Mouse (Mus musculus): Measurements from ENCODE around the gene Zfyve21. TPM values are rescaled to one million over a fixed set of nuclear protein-coding genes. Genes with fewer than 3 reads are reported as not detected.
A peak's percentile ranks its signal among the peaks of the same experiment; 100 is the strongest.

Zfyve21 gene
- total and polyA plus RNA-seq, 3 experiments, result 65.1 to 74.8 (median 71.9) TPM

GRCm38 (mm10) chr12:111814769-111815762 lies 1.1 kb downstream of the Zfyve21 start:
- Histone ChIP-seq H3K4me3 (peak overlapping the region; percentile 89), H3K9ac (ENCODE audit: low read depth, low read length) (peak overlapping the region; percentile 22), H3K36me3 (ENCODE audit: control insufficient read depth, insufficient read depth, low read length) (no peaks in the 10 kb centered on the region), H3K27me3 (ENCODE audit: control insufficient read depth, insufficient read depth, low read length) (no peaks in the 10 kb centered on the region), H3K4me1 (ENCODE audit: control insufficient read depth, insufficient read depth, low read length) (peaks cover 8% of the 10 kb centered on the region), H3K27ac (peak overlapping the region; percentile 92), H3K79me2 (replicated peaks; ENCODE audit: control insufficient read depth, insufficient read depth, low read length) (no peaks in the 10 kb centered on the region)
- TF ChIP-seq POLR2A (IDR thresholded peaks at IDR 0.05; ENCODE audit: insufficient read depth, low read depth, low read length), result no peak
- no peak for TF ChIP-seq CTCF (IDR thresholded peaks at IDR 0.05)
- TF ChIP-seq EP300 (IDR thresholded peaks at IDR 0.05; ENCODE audit: insufficient read depth, low read depth, low read length), result no peak
- 29% methylated on average over 19 of the region's 19 CpGs for WGBS
- DNase-seq, result no peak
- intact Hi-C loops (cut with DNase I), result loop anchor here (5.0 kb wide), 1 partner anchor 73 kb away; no protein-coding TSS in a partner anchor

DNA sequence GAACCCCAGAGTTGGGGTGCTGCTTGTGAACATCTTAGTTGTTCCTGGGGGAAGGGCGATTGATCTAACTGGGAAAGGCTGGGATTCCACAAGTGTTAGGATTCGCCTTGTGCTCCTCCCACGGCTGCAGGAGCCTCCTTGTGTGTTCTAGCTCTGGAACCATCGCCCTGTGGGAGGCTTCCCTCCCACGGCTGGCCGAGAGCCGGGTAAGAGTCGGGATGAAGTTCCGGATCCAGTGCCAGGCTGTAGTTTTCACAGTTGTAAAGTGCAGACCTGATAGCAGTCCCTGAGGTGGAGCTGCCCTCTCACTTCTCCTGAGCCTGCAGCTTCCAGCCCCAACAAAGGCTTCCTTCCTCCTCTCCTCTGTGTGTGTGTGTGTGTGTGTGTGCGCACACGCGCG lies 2.6 kb downstream of the Zfyve21 start:
- intact Hi-C loops (cut with DNase I), result no loop called here
- Histone ChIP-seq H3K4me3 (no peak overlapping the region), H3K79me2 (replicated peaks; ENCODE audit: control insufficient read depth, insufficient read depth, low read length) (no peaks in the 10 kb centered on the region; the same call in 1 of the 2 replicates), H3K4me1 (ENCODE audit: control insufficient read depth, insufficient read depth, low read length) (peaks cover 15% of the 10 kb centered on the region), H3K36me3 (ENCODE audit: control insufficient read depth, insufficient read depth, low read length) (no peaks in the 10 kb centered on the region), H3K27me3 (ENCODE audit: control insufficient read depth, insufficient read depth, low read length) (no peaks in the 10 kb centered on the region), H3K9ac (ENCODE audit: low read depth, low read length) (peak overlapping the region; percentile 1; the same call in 1 of the 2 replicates), H3K27ac (no peak overlapping the region)
- 27% methylated on average over 13 of the region's 13 CpGs for WGBS
- no peak for TF ChIP-seq POLR2A (IDR thresholded peaks at IDR 0.05; ENCODE audit: insufficient read depth, low read depth, low read length)
- TF ChIP-seq EP300 (IDR thresholded peaks at IDR 0.05; ENCODE audit: insufficient read depth, low read depth, low read length), result no peak
- no peak for TF ChIP-seq CTCF (IDR thresholded peaks at IDR 0.05)
- peak; percentile 53 to 71 for DNase-seq

- no peaks in the 10 kb centered on the region for H3K36me3 ChIP-seq (ENCODE audit: control insufficient read depth, insufficient read depth, low read length)
- H3K79me2 ChIP-seq (replicated peaks; ENCODE audit: control insufficient read depth, insufficient read depth, low read length), result no peaks in the 10 kb centered on the region; the same call in 1 of the 2 replicates
- no peak for DNase-seq
- TF ChIP-seq CTCF (IDR thresholded peaks at IDR 0.05) (0 out of 2 replicates have a peak, but pooled peaks have one; percentile 7), EP300 (IDR thresholded peaks at IDR 0.05; ENCODE audit: insufficient read depth, low read depth, low read length) (no peak), POLR2A (IDR thresholded peaks at IDR 0.05; ENCODE audit: insufficient read depth, low read depth, low read length) (no peak)
- H3K4me1 ChIP-seq (ENCODE audit: control insufficient read depth, insufficient read depth, low read length), result peaks cover 15% of the 10 kb centered on the region
- no peak overlapping the region for H3K27ac ChIP-seq
- intact Hi-C loops (cut with DNase I), result no loop called here
- H3K27me3 ChIP-seq (ENCODE audit: control insufficient read depth, insufficient read depth, low read length), result no peaks in the 10 kb centered on the region
- no peak overlapping the region for H3K4me3 ChIP-seq
- no peak overlapping the region for H3K9ac ChIP-seq (ENCODE audit: low read depth, low read length)
- 63% methylated on average over 9 of the region's 9 CpGs for WGBS
These were observed 3.0 kb downstream of the Zfyve21 start for GRCm38 (mm10) chr12:111816967-111817366.

GRCm38 (mm10) chr12:111817991-111818390 lies 4.0 kb downstream of the Zfyve21 start:
- intact Hi-C loops (cut with DNase I), result no loop called here
- H3K9ac ChIP-seq (ENCODE audit: low read depth, low read length), result no peak overlapping the region
- no peaks in the 10 kb centered on the region for H3K36me3 ChIP-seq (ENCODE audit: control insufficient read depth, insufficient read depth, low read length)
- H3K27ac ChIP-seq, result no peak overlapping the region
- no peaks in the 10 kb centered on the region for H3K27me3 ChIP-seq (ENCODE audit: control insufficient read depth, insufficient read depth, low read length)
- DNase-seq, result no peak
- WGBS, result 76% methylated on average over 8 of the region's 8 CpGs
- no peak for TF ChIP-seq EP300 (IDR thresholded peaks at IDR 0.05; ENCODE audit: insufficient read depth, low read depth, low read length)
- no peak for TF ChIP-seq POLR2A (IDR thresholded peaks at IDR 0.05; ENCODE audit: insufficient read depth, low read depth, low read length)
- no peak for TF ChIP-seq CTCF (IDR thresholded peaks at IDR 0.05)
- H3K4me1 ChIP-seq (ENCODE audit: control insufficient read depth, insufficient read depth, low read length), result peaks cover 18% of the 10 kb centered on the region
- H3K4me3 ChIP-seq, result no peak overlapping the region
- H3K79me2 ChIP-seq (replicated peaks; ENCODE audit: control insufficient read depth, insufficient read depth, low read length), result no peaks in the 10 kb centered on the region; the same call in 1 of the 2 replicates

DNA sequence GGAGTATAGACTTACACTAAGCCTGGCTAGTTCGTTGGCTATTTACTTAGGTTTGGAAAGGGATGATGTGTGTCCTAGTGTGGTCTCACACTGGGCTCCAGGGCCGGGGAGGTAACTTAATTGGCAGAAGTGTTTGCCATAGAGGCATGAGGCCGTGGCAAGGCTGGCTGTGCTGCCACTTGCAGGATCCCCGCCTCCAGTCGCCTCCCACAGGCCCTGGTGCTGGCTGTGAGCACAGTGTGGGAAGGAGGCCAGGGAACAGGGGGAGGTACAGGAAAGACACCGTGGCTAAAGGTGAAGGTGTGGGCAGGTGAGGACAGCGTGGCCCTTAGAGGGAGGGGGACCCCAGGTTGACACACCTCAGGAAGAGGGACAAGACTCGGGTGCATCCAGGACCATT lies 6.0 kb downstream of the Zfyve21 start:
- Histone ChIP-seq H3K79me2 (replicated peaks; ENCODE audit: control insufficient read depth, insufficient read depth, low read length) (no peaks in the 10 kb centered on the region; the same call in 1 of the 2 replicates), H3K27ac (no peak overlapping the region), H3K36me3 (ENCODE audit: control insufficient read depth, insufficient read depth, low read length) (no peaks in the 10 kb centered on the region), H3K4me1 (ENCODE audit: control insufficient read depth, insufficient read depth, low read length) (peaks cover 18% of the 10 kb centered on the region), H3K27me3 (ENCODE audit: control insufficient read depth, insufficient read depth, low read length) (no peaks in the 10 kb centered on the region), H3K9ac (ENCODE audit: low read depth, low read length) (no peak overlapping the region), H3K4me3 (no peak overlapping the region)
- 49% methylated on average over 8 of the region's 8 CpGs for WGBS
- DNase-seq, result no peak
- TF ChIP-seq CTCF (IDR thresholded peaks at IDR 0.05), result no peak
- no peak for TF ChIP-seq EP300 (IDR thresholded peaks at IDR 0.05; ENCODE audit: insufficient read depth, low read depth, low read length)
- TF ChIP-seq POLR2A (IDR thresholded peaks at IDR 0.05; ENCODE audit: insufficient read depth, low read depth, low read length), result no peak
- intact Hi-C loops (cut with DNase I), result no loop called here

DNA sequence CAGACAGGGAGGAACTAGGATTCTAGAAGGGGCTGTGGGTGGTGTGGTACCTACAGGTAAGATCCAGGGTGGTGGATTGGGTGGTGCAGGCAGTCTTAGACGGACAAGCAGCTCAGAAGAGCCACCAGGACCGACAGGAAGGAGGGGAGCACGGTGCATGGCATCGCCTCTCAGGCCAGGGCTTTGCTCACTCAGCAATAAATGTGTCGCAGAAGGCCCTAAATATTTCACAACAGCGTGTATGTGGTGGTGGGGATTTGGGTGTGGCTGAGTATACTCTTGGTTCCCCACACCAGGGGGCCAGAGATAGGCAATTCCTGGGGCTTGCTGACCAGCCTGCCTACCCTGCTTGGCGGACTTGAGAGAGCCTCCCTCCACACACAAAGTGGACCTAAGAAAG lies 6.7 kb downstream of the Zfyve21 start:
- H3K27me3 ChIP-seq (ENCODE audit: control insufficient read depth, insufficient read depth, low read length), result no peaks in the 10 kb centered on the region
- WGBS, result 77% methylated on average over 7 of the region's 7 CpGs
- TF ChIP-seq CTCF (IDR thresholded peaks at IDR 0.05), result no peak
- no peak for TF ChIP-seq POLR2A (IDR thresholded peaks at IDR 0.05; ENCODE audit: insufficient read depth, low read depth, low read length)
- no peak for TF ChIP-seq EP300 (IDR thresholded peaks at IDR 0.05; ENCODE audit: insufficient read depth, low read depth, low read length)
- no peak overlapping the region for H3K4me3 ChIP-seq
- DNase-seq, result no peak
- peaks cover 15% of the 10 kb centered on the region for H3K4me1 ChIP-seq (ENCODE audit: control insufficient read depth, insufficient read depth, low read length)
- no peaks in the 10 kb centered on the region; the same call in 1 of the 2 replicates for H3K79me2 ChIP-seq (replicated peaks; ENCODE audit: control insufficient read depth, insufficient read depth, low read length)
- no peaks in the 10 kb centered on the region for H3K36me3 ChIP-seq (ENCODE audit: control insufficient read depth, insufficient read depth, low read length)
- H3K27ac ChIP-seq, result no peak overlapping the region
- no peak overlapping the region for H3K9ac ChIP-seq (ENCODE audit: low read depth, low read length)
- intact Hi-C loops (cut with DNase I), result no loop called here

Measured in heart, adult 2 months (tissue).